Mouse (Mus musculus) megakaryocyte, embryonic 14.5 days (primary cell): ENCODE data around the gene Fam19a2.

Source experiments
- FLI1 ChIP-seq: IDR thresholded peaks from 2 replicates; pipeline ENCODE4 v1.6.1; 2012; ENCODE audit warnings: low read length, inconsistent platforms, mixed read lengths
- GATA1 ChIP-seq: IDR thresholded peaks from 3 replicates; pipeline ENCODE4 v1.6.1; 2012; ENCODE audit warnings: mixed read lengths, low read length, inconsistent platforms, borderline replicate concordance

DNA sequence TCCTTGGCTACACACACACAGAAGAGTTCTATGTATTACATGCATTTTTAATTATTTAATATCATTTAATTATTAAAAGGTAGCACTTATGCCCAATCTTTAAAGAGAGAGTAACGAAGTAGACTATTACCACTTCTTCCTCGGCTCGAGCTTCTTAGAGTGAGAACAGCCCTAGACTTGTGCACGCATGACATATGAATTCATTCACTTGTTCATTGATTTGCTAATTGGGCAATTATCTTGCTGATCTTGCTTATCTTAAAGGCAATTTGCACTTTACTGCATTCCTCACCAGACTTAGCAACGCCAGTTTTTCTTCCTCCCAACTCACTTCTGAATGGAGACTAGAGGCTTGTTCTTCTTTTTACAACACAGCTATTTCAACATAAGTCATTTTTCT lies 196.7 kb downstream of the Fam19a2 start:
- no peak for TF ChIP-seq GATA1
- no peak for TF ChIP-seq FLI1
